Mouse (Mus musculus): ENCODE data around the gene Camk2d. TPM values are rescaled to one million over a fixed set of nuclear protein-coding genes. Genes with fewer than 3 reads are reported as not detected.

Camk2d gene
- polyA plus RNA-seq, 1 experiment from 2014 or later = 16.5 TPM

GRCm38 (mm10) chr3:126671292-126671691 lies 75.2 kb downstream of the Camk2d start:
- H3K4me1 ChIP-seq (replicated peaks; ENCODE audit: control insufficient read depth, insufficient read depth, low read length) = peaks cover 4% of the 10 kb centered on the region; the same call in 1 of the 2 replicates
- ATAC-seq (replicated peaks; ENCODE audit: low FRiP score) = no peak
- H3K27me3 ChIP-seq (ENCODE audit: control insufficient read depth, insufficient read depth, low read length) = no peaks in the 10 kb centered on the region
- no peak overlapping the region for H3K27ac ChIP-seq (ENCODE audit: low read depth, low read length)
- H3K9ac ChIP-seq (ENCODE audit: low read length) = no peak overlapping the region
- H3K36me3 ChIP-seq (ENCODE audit: control insufficient read depth, insufficient read depth, low read length) = no peaks in the 10 kb centered on the region
- H3K9me3 ChIP-seq (ENCODE audit: control insufficient read depth, low read length) = no peaks in the 10 kb centered on the region
- H3K4me3 ChIP-seq (ENCODE audit: low read depth, low read length) = no peak overlapping the region
- WGBS = 72% methylated on average over 6 of the region's 6 CpGs
- DNase-seq (ENCODE audit: low spot score) = no peak
- H3K4me2 ChIP-seq (ENCODE audit: low read depth, low read length, severe bottlenecking) = no peak overlapping the region

- Histone ChIP-seq H3K9ac (ENCODE audit: low read length) (no peak overlapping the region), H3K36me3 (ENCODE audit: control insufficient read depth, insufficient read depth, low read length) (no peaks in the 10 kb centered on the region), H3K4me1 (replicated peaks; ENCODE audit: control insufficient read depth, insufficient read depth, low read length) (no peaks in the 10 kb centered on the region), H3K27me3 (ENCODE audit: control insufficient read depth, insufficient read depth, low read length) (no peaks in the 10 kb centered on the region), H3K4me3 (ENCODE audit: low read depth, low read length) (no peak overlapping the region), H3K4me2 (ENCODE audit: low read depth, low read length, severe bottlenecking) (no peak overlapping the region), H3K9me3 (ENCODE audit: control insufficient read depth, low read length) (no peaks in the 10 kb centered on the region), H3K27ac (ENCODE audit: low read depth, low read length) (no peak overlapping the region)
- 90% methylated on average over 5 of the region's 5 CpGs for WGBS
- ATAC-seq (replicated peaks; ENCODE audit: low FRiP score) (no peak), DNase-seq (ENCODE audit: low spot score) (no peak)
Observed at GRCm38 (mm10) chr3:126681051-126681450, 84.9 kb downstream of the Camk2d start.

- whole genome bisulfite sequencing = 92% methylated on average over 4 of the region's 4 CpGs
Observed at GRCm38 (mm10) chr3:126681996-126682395, 85.9 kb downstream of the Camk2d start.

DNA sequence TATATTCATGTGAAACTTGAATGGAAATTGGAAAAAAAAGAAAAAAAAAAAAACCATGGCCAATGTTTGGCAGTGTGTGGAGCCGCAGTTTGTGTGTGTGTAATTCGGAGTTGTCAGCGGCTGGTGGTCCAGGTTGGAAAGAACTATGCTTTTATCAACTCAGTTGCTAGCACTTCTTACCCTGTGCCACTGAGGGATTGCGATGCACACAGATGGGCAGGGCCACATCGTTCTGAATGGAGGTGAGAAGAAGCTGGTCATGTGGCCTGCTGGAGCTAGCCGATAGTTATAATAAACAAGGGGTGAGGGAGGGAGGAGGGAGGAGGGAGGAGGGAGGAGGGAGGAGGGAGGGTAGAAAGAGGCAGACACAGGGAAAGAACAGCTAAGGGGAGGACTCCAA lies 89.3 kb downstream of the Camk2d start:
- WGBS = 67% methylated on average over 5 of the region's 6 CpGs
- ATAC-seq (replicated peaks; ENCODE audit: low FRiP score) = peak; percentile 66

More at GRCm38 (mm10) chr3:126681996-126682395, 85.9 kb downstream of the Camk2d start:
- no peak overlapping the region for H3K4me3 ChIP-seq (ENCODE audit: low read depth, low read length)
- H3K4me2 ChIP-seq (ENCODE audit: low read depth, low read length, severe bottlenecking) = no peak overlapping the region
- no peak overlapping the region for H3K9ac ChIP-seq (ENCODE audit: low read length)
- ATAC-seq (replicated peaks; ENCODE audit: low FRiP score) = no peak
- DNase-seq (ENCODE audit: low spot score) = no peak
- H3K27ac ChIP-seq (ENCODE audit: low read depth, low read length) = no peak overlapping the region
- no peaks in the 10 kb centered on the region for H3K27me3 ChIP-seq (ENCODE audit: control insufficient read depth, insufficient read depth, low read length)
- no peaks in the 10 kb centered on the region for H3K4me1 ChIP-seq (replicated peaks; ENCODE audit: control insufficient read depth, insufficient read depth, low read length)
- no peaks in the 10 kb centered on the region for H3K9me3 ChIP-seq (ENCODE audit: control insufficient read depth, low read length)
- no peaks in the 10 kb centered on the region for H3K36me3 ChIP-seq (ENCODE audit: control insufficient read depth, insufficient read depth, low read length)

DNA sequence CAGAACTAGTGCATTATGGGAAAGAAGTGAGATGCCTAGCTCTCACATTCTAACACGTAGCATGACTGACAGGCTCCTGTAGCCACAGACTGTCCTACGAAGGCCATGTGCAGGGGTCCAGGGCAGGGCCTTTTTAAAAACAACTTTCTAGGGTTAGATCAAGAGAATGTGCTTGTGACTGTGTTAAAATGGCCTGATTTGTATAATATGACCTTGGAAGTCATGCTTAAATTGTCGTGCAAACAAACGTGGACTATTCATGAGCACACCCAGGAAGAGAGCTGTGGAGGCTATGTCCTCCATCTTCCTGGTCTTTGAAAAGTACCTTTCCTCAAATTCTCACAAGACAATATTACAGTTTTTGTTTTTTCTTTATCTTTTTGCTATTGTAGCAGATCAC lies 91.0 kb downstream of the Camk2d start:
- Histone ChIP-seq H3K27ac (ENCODE audit: low read depth, low read length) (no peak overlapping the region), H3K9me3 (ENCODE audit: control insufficient read depth, low read length) (no peaks in the 10 kb centered on the region), H3K4me1 (replicated peaks; ENCODE audit: control insufficient read depth, insufficient read depth, low read length) (no peaks in the 10 kb centered on the region), H3K27me3 (ENCODE audit: control insufficient read depth, insufficient read depth, low read length) (no peaks in the 10 kb centered on the region), H3K9ac (ENCODE audit: low read length) (no peak overlapping the region), H3K36me3 (ENCODE audit: control insufficient read depth, insufficient read depth, low read length) (no peaks in the 10 kb centered on the region), H3K4me3 (ENCODE audit: low read depth, low read length) (no peak overlapping the region), H3K4me2 (ENCODE audit: low read depth, low read length, severe bottlenecking) (no peak overlapping the region)
- no peak for ATAC-seq (replicated peaks; ENCODE audit: low FRiP score)
- DNase-seq (ENCODE audit: low spot score) = no peak
- 92% methylated on average over 4 of the region's 4 CpGs for WGBS

More for the DNA sequence above, 89.3 kb downstream of the Camk2d start:
- H3K27ac ChIP-seq (ENCODE audit: low read depth, low read length) = no peak overlapping the region
- H3K36me3 ChIP-seq (ENCODE audit: control insufficient read depth, insufficient read depth, low read length) = no peaks in the 10 kb centered on the region
- H3K27me3 ChIP-seq (ENCODE audit: control insufficient read depth, insufficient read depth, low read length) = no peaks in the 10 kb centered on the region
- no peak overlapping the region for H3K4me2 ChIP-seq (ENCODE audit: low read depth, low read length, severe bottlenecking)
- no peaks in the 10 kb centered on the region for H3K9me3 ChIP-seq (ENCODE audit: control insufficient read depth, low read length)
- no peak overlapping the region for H3K4me3 ChIP-seq (ENCODE audit: low read depth, low read length)
- no peak for DNase-seq (ENCODE audit: low spot score)
- H3K4me1 ChIP-seq (replicated peaks; ENCODE audit: control insufficient read depth, insufficient read depth, low read length) = no peaks in the 10 kb centered on the region
- H3K9ac ChIP-seq (ENCODE audit: low read length) = no peak overlapping the region

GRCm38 (mm10) chr3:126688516-126688915 lies 92.4 kb downstream of the Camk2d start:
- H3K27ac ChIP-seq (ENCODE audit: low read depth, low read length) = no peak overlapping the region
- H3K4me1 ChIP-seq (replicated peaks; ENCODE audit: control insufficient read depth, insufficient read depth, low read length) = no peaks in the 10 kb centered on the region
- H3K9ac ChIP-seq (ENCODE audit: low read length) = no peak overlapping the region
- H3K36me3 ChIP-seq (ENCODE audit: control insufficient read depth, insufficient read depth, low read length) = no peaks in the 10 kb centered on the region
- no peak overlapping the region for H3K4me2 ChIP-seq (ENCODE audit: low read depth, low read length, severe bottlenecking)
- H3K27me3 ChIP-seq (ENCODE audit: control insufficient read depth, insufficient read depth, low read length) = no peaks in the 10 kb centered on the region
- 58% methylated on average over 2 of the region's 2 CpGs for WGBS
- H3K9me3 ChIP-seq (ENCODE audit: control insufficient read depth, low read length) = no peaks in the 10 kb centered on the region
- no peak overlapping the region for H3K4me3 ChIP-seq (ENCODE audit: low read depth, low read length)
- DNase-seq (ENCODE audit: low spot score) (no peak), ATAC-seq (replicated peaks; ENCODE audit: low FRiP score) (no peak)

- Histone ChIP-seq H3K36me3 (ENCODE audit: control insufficient read depth, insufficient read depth, low read length) (no peaks in the 10 kb centered on the region), H3K9ac (ENCODE audit: low read length) (no peak overlapping the region), H3K9me3 (ENCODE audit: control insufficient read depth, low read length) (no peaks in the 10 kb centered on the region), H3K27me3 (ENCODE audit: control insufficient read depth, insufficient read depth, low read length) (no peaks in the 10 kb centered on the region), H3K27ac (ENCODE audit: low read depth, low read length) (no peak overlapping the region), H3K4me3 (ENCODE audit: low read depth, low read length) (no peak overlapping the region), H3K4me1 (replicated peaks; ENCODE audit: control insufficient read depth, insufficient read depth, low read length) (no peaks in the 10 kb centered on the region), H3K4me2 (ENCODE audit: low read depth, low read length, severe bottlenecking) (no peak overlapping the region)
- WGBS = 87% methylated on average over 13 of the region's 13 CpGs
- DNase-seq (ENCODE audit: low spot score) = no peak
- no peak for ATAC-seq (replicated peaks; ENCODE audit: low FRiP score)
Observed at GRCm38 (mm10) chr3:126690627-126691505, 94.8 kb downstream of the Camk2d start.

DNA sequence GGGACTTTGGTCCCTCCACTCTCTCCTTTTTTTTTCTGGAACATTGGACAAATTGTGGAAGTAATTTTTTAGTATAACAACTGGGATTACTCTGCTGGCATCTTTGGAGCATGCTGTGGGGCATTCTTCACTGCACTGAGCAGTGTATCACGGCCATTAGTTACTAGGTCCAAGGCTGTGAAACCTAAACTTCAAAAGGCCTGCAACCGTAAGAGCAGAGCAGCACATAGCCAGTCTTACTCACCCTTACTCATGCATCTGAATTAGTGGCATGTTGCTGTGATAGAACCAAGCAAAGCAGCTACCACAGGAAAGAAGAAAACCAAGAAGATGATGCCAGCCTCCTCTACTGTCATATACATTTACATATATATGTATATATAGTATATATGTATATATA lies 95.5 kb downstream of the Camk2d start:
- 85% methylated on average over 2 of the region's 2 CpGs for WGBS
- no peak overlapping the region for H3K27ac ChIP-seq (ENCODE audit: low read depth, low read length)
- no peak overlapping the region for H3K4me3 ChIP-seq (ENCODE audit: low read depth, low read length)
- DNase-seq (ENCODE audit: low spot score) = no peak
- H3K4me2 ChIP-seq (ENCODE audit: low read depth, low read length, severe bottlenecking) = no peak overlapping the region
- no peak overlapping the region for H3K9ac ChIP-seq (ENCODE audit: low read length)
- ATAC-seq (replicated peaks; ENCODE audit: low FRiP score) = no peak
- H3K4me1 ChIP-seq (replicated peaks; ENCODE audit: control insufficient read depth, insufficient read depth, low read length) = no peaks in the 10 kb centered on the region
- no peaks in the 10 kb centered on the region for H3K27me3 ChIP-seq (ENCODE audit: control insufficient read depth, insufficient read depth, low read length)
- no peaks in the 10 kb centered on the region for H3K9me3 ChIP-seq (ENCODE audit: control insufficient read depth, low read length)
- no peaks in the 10 kb centered on the region for H3K36me3 ChIP-seq (ENCODE audit: control insufficient read depth, insufficient read depth, low read length)

GRCm38 (mm10) chr3:126692797-126693196 lies 96.7 kb downstream of the Camk2d start:
- H3K9me3 ChIP-seq (ENCODE audit: control insufficient read depth, low read length) = no peaks in the 10 kb centered on the region
- no peak overlapping the region for H3K4me3 ChIP-seq (ENCODE audit: low read depth, low read length)
- H3K4me1 ChIP-seq (replicated peaks; ENCODE audit: control insufficient read depth, insufficient read depth, low read length) = no peaks in the 10 kb centered on the region
- WGBS = 84% methylated on average over 8 of the region's 8 CpGs
- no peak overlapping the region for H3K27ac ChIP-seq (ENCODE audit: low read depth, low read length)
- ATAC-seq (replicated peaks; ENCODE audit: low FRiP score) = no peak
- no peak overlapping the region for H3K9ac ChIP-seq (ENCODE audit: low read length)
- no peak overlapping the region for H3K4me2 ChIP-seq (ENCODE audit: low read depth, low read length, severe bottlenecking)
- H3K36me3 ChIP-seq (ENCODE audit: control insufficient read depth, insufficient read depth, low read length) = no peaks in the 10 kb centered on the region
- H3K27me3 ChIP-seq (ENCODE audit: control insufficient read depth, insufficient read depth, low read length) = no peaks in the 10 kb centered on the region
- DNase-seq (ENCODE audit: low spot score) = no peak
